Mouse (Mus musculus): ENCODE measurements around the gene Mamstr. TPM values are rescaled to one million over a fixed set of nuclear protein-coding genes. Genes with fewer than 3 reads are reported as not detected.

The Mamstr gene
- polyA plus RNA-seq, 1 experiment from 2014 or later: 8.1 TPM

DNA sequence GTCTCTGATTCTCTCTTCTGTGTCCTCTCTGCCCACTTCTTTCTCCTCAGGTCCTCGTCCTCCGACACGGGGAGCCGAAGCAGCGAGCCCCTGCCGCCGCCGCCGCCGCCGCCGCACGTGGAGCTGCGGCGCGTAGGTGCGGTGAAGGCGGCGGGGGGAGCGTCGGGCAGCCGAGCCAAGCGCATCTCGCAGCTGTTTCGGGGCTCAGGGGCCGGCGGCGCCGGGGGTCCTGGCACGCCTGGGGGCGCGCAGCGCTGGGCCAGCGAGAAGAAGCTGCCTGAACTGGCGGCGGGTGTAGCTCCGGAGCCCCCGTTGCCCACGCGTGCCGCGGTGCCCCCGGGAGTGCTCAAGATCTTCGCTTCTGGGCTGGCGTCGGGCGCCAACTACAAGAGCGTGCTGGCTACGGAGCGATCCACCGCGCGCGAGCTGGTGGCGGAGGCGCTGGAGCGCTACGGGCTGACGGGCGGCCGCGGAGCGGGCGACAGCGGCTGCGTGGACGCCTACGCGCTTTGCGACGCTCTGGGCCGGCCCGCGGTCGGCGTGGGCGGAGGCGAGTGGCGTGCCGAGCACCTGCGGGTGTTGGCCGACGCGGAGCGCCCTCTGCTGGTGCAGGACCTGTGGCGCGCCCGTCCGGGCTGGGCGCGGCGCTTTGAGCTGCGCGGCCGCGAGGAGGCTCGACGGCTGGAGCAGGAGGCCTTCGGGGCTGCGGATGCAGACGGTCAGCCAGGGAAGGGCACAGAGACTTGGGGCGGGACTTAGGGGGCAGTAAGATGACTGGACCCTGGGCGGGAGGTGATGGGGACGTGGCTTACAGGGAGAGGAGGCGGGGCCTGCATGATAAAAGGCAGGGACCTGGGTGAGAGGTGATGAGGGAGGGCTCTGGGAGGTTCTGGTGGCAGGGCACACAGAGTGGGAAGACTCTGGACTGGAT is 11.1 kb upstream of the Mamstr start:
- Histone ChIP-seq H3K4me3 (ENCODE audit: low read depth, low read length) (peak overlapping the region; percentile 58), H3K36me3 (ENCODE audit: insufficient read depth) (no peaks in the 10 kb centered on the region), H3K27ac (ENCODE audit: low read depth) (peak overlapping the region; percentile 43), H3K4me2 (peak overlapping the region; percentile 96), H3K9me3 (ENCODE audit: low read depth, low read length) (no peaks in the 10 kb centered on the region), H3K4me1 (ENCODE audit: insufficient read depth) (peaks cover 6% of the 10 kb centered on the region; the same call in 1 of the 2 replicates), H3K9ac (peak overlapping the region; percentile 73), H3K27me3 (ENCODE audit: insufficient read depth, low read length) (peaks cover 17% of the 10 kb centered on the region)
- WGBS: 1% methylated on average over 105 of the region's 105 CpGs
- TF ChIP-seq CTCF (IDR thresholded peaks at IDR 0.05; ENCODE audit: low read depth): peak; percentile 40; the same call in 1 of the 2 replicates
- peak; percentile 93 for DNase-seq
- peak; percentile 68 for ATAC-seq (ENCODE audit: insufficient read depth)

DNA sequence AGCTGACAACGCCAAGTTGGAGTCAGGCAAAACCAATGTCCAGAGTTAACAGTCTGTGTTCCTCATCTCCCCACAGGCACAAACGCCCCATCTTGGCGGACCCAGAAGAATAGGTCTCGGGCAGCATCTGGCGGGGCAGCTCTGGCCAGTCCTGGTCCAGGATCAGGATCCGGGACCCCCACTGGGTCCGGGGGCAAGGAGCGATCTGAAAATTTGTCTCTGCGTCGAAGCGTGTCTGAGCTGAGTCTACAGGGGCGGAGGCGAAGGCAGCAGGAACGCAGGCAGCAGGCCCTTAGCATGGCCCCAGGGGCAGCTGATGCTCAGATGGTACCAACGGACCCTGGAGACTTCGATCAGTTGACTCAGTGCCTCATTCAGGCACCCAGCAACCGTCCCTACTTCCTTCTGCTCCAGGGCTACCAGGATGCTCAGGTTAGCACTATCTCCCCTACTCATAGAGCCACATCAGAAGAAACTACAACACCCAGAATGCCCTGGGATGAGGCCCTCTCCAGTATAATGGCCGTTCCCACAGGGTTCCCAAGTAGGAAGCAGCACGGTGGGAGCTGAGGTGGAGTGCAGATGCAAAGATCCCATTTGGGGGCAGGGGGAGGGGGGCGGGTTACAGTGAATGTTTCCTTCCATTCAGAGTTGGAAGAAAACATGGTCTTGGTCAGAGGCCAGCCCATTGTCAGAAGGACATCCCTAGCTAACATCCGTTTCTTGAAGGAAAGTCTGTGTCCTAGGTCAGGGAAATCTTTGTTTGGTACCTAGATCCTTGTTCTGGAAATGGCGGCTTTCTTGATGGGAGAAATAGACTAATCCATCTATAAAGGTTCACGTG is 9.5 kb upstream of the Mamstr start:
- DNase-seq (peak; percentile 30), ATAC-seq (ENCODE audit: insufficient read depth) (no peak)
- Histone ChIP-seq H3K27me3 (ENCODE audit: insufficient read depth, low read length) (peaks cover 17% of the 10 kb centered on the region), H3K36me3 (ENCODE audit: insufficient read depth) (no peaks in the 10 kb centered on the region), H3K4me3 (ENCODE audit: low read depth, low read length) (no peak overlapping the region), H3K27ac (ENCODE audit: low read depth) (no peak overlapping the region), H3K9ac (no peak overlapping the region), H3K9me3 (ENCODE audit: low read depth, low read length) (no peaks in the 10 kb centered on the region), H3K4me2 (0 out of 2 replicates have a peak overlapping the region, but pooled peaks have one; percentile 5), H3K4me1 (ENCODE audit: insufficient read depth) (peaks cover 6% of the 10 kb centered on the region; the same call in 1 of the 2 replicates)
- 64% methylated on average over 23 of the region's 23 CpGs for WGBS
- TF ChIP-seq CTCF (IDR thresholded peaks at IDR 0.05; ENCODE audit: low read depth): no peak

DNA sequence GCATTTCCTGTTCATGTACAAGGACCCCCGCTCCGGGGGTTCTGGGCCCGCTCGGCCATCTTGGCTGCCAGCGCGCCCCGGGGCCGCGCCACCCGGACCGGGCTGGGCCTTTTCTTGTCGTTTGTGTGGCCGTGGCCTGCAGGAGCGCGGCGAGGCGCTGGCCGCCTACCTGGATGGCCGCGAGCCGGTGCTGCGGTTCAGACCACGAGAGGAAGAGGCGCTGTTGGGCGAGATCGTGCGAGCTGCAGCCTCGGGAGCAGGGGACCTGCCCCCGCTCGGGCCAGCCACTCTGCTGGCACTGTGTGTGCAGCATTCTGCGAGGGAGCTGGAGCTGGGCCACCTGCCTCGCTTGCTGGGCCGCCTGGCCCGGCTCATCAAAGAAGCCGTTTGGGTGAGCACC is 7.3 kb upstream of the Mamstr start:
- H3K27ac ChIP-seq (ENCODE audit: low read depth): no peak overlapping the region
- peak; percentile 50 for TF ChIP-seq CTCF (IDR thresholded peaks at IDR 0.05; ENCODE audit: low read depth)
- H3K4me1 ChIP-seq (ENCODE audit: insufficient read depth): peaks cover 14% of the 10 kb centered on the region
- ATAC-seq (ENCODE audit: insufficient read depth) (no peak), DNase-seq (peak; percentile 67)
- peaks cover 11% of the 10 kb centered on the region; the same call in 1 of the 2 replicates for H3K36me3 ChIP-seq (ENCODE audit: insufficient read depth)
- H3K27me3 ChIP-seq (ENCODE audit: insufficient read depth, low read length): peaks cover 13% of the 10 kb centered on the region
- 11% methylated on average over 35 of the region's 35 CpGs for WGBS
- peak overlapping the region; percentile 40; the same call in 1 of the 2 replicates for H3K9ac ChIP-seq
- no peaks in the 10 kb centered on the region for H3K9me3 ChIP-seq (ENCODE audit: low read depth, low read length)
- H3K4me2 ChIP-seq: peak overlapping the region; percentile 57
- peak overlapping the region; percentile 25 for H3K4me3 ChIP-seq (ENCODE audit: low read depth, low read length)

DNA sequence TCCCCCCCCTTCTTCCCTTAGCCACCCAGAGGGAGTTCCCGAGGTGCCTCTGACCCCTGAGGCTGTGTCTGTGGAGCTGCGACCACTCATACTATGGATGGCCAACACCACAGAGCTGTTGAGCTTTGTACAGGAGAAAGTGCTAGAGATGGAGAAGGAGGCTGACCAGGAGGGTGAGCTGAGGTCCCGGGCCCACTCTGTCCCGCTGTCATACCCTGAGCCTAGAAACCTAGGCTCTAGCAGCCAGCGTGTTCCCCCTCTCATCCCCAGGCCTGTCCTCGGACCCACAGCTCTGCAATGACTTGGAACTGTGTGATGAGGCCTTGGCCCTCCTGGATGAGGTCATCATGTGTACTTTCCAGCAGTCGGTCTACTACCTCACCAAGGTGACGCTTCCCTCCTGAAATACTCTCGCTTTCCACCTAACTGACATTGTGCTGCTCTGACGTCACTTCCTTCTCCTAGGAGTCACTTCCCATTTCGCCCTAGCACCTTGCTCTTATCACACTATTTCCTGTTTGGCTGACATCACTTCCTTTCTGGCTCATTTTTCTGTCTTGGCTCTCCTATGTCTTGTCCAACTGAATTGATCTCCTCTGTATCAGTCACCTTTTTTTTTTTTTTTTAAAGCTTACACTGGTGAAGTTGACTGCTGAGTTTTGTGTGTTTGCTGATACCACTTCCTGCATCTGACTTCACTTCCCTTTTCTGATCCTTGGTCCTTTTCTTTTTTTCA is 4.7 kb upstream of the Mamstr start:
- WGBS: 75% methylated on average over 11 of the region's 11 CpGs
- Histone ChIP-seq H3K4me3 (ENCODE audit: low read depth, low read length) (no peak overlapping the region), H3K36me3 (ENCODE audit: insufficient read depth) (peaks cover 14% of the 10 kb centered on the region; the same call in 1 of the 2 replicates), H3K9me3 (ENCODE audit: low read depth, low read length) (no peaks in the 10 kb centered on the region), H3K4me2 (no peak overlapping the region), H3K27me3 (ENCODE audit: insufficient read depth, low read length) (no peaks in the 10 kb centered on the region), H3K4me1 (ENCODE audit: insufficient read depth) (peaks cover 21% of the 10 kb centered on the region), H3K27ac (ENCODE audit: low read depth) (peak overlapping the region; percentile 79), H3K9ac (no peak overlapping the region)
- no peak for TF ChIP-seq CTCF (IDR thresholded peaks at IDR 0.05; ENCODE audit: low read depth)
- DNase-seq (peak; percentile 67), ATAC-seq (ENCODE audit: insufficient read depth) (no peak)

- H3K4me2 ChIP-seq: peak overlapping the region; percentile 3; the same call in 1 of the 2 replicates
- H3K4me3 ChIP-seq (ENCODE audit: low read depth, low read length): no peak overlapping the region
- H3K36me3 ChIP-seq (ENCODE audit: insufficient read depth): peaks cover 14% of the 10 kb centered on the region; the same call in 1 of the 2 replicates
- TF ChIP-seq CTCF (IDR thresholded peaks at IDR 0.05; ENCODE audit: low read depth): no peak
- no peaks in the 10 kb centered on the region for H3K9me3 ChIP-seq (ENCODE audit: low read depth, low read length)
- peak; percentile 91 for DNase-seq
- 49% methylated on average over 15 of the region's 15 CpGs for WGBS
- H3K9ac ChIP-seq: no peak overlapping the region
- peaks cover 27% of the 10 kb centered on the region for H3K4me1 ChIP-seq (ENCODE audit: insufficient read depth)
- H3K27ac ChIP-seq (ENCODE audit: low read depth): peak overlapping the region; percentile 79; the same call in 1 of the 2 replicates
- ATAC-seq (ENCODE audit: insufficient read depth): 0 out of 2 replicates have a peak, but pooled peaks have one; percentile 15
- H3K27me3 ChIP-seq (ENCODE audit: insufficient read depth, low read length): no peaks in the 10 kb centered on the region
Measured at GRCm38 (mm10) chr7:45635711-45636688, 3.8 kb upstream of the Mamstr start.

All from lung, embryonic 14.5 days (tissue).